Mouse (Mus musculus) megakaryocyte-erythroid progenitor cell, adult 5-6 weeks (primary cell): Measurements from ENCODE around the gene Arhgap30. TPM values are rescaled to one million over a fixed set of nuclear protein-coding genes. Genes with fewer than 3 reads are reported as not detected.
A peak's percentile ranks its signal among the peaks of the same experiment; 100 is the strongest.

Source experiments
- ATAC-seq: replicated peaks from 2 replicates; pipeline ENCODE4 v1.8.0; 2016; ENCODE audit warnings: mild to moderate bottlenecking, inconsistent platforms; ENCODE audit not compliant: severe bottlenecking, poor library complexity, low FRiP score, low TSS enrichment
- total RNA-seq, 2 experiments: library from RNA; stranded (forward) in 1 of 2; stranded (reverse) in 1 of 2; fragments of 200-1000, 215-1000 nt in 1 of 2; fragments of >200 nt in 1 of 2; fragmentation: Nextera tagmentation in 1 of 2; gene quantifications; 2 replicates each; pipeline ENCODE4 v1.2.3; 2014 to 2017

Gene Arhgap30
- total RNA-seq (2014; fragmentation: Nextera tagmentation) (11.8 and 20.7 TPM in 2 replicates), total RNA-seq (2017) (18.7 and 28.7 TPM in 2 replicates)

GRCm38 (mm10) chr1:171388376-171389102 is at the start of gene Arhgap30:
Arhgap30 (plus strand) TSS chr1:171388954.
- peak; percentile 87 for ATAC-seq

- no peak for ATAC-seq
Measured at GRCm38 (mm10) chr1:171342262-171343207, 46.2 kb upstream of the Arhgap30 start.

DNA sequence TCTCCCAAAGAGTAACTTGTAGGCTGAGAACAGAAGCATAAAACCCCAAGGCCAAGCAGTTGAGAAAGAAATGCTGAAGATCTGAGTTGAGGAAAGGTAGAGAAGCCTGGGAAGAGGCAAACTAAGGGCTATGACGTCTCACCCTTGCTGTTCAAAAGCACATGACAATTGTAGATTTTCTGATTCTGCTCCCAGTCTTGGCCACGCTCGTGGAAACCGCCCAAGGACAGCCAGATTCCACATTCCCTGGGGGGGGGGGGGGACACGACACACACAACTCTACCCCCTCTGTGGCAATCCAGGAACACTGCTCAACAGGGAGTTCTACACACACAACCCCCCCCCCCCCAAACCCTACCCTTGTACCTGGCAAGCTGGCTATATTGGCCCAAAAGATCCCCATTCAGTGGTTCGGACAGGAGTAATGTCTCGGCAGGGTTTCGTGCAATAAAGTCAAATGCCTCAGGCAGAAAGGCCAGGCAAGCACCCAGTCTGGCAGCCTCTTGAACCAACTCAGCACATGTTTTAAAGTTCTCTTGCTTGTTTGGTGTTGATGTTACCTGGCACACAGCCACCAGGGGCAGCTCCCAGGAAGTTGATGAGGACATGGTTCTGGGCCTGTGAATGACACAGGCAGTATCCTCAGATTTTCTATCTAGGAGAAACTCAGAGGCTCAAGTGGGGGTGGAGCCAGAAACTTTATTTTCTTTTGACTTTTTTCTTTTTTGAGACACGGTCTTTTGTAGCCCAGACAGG is 44.7 kb upstream of the Arhgap30 start:
- no peak for ATAC-seq

- no peak for ATAC-seq
Measured at GRCm38 (mm10) chr1:171344715-171345114, 44.0 kb upstream of the Arhgap30 start.

GRCm38 (mm10) chr1:171345225-171346094 is 43.3 kb upstream of the Arhgap30 start, which contains the start of the genes Nit1 and Pfdn2:
Nit1 (minus strand) TSS chr1:171345646.
Pfdn2 (plus strand) TSS chr1:171345670.
- peak; percentile 97 for ATAC-seq

- peak; percentile 14; the same call in 1 of the 2 replicates for ATAC-seq
Measured at GRCm38 (mm10) chr1:171346095-171346450, 42.7 kb upstream of the Arhgap30 start.

GRCm38 (mm10) chr1:171348665-171349064 is 40.1 kb upstream of the Arhgap30 start:
- ATAC-seq, result no peak

GRCm38 (mm10) chr1:171349210-171349609 is 39.5 kb upstream of the Arhgap30 start:
- no peak for ATAC-seq

- ATAC-seq, result no peak
Measured at GRCm38 (mm10) chr1:171355812-171356340, 32.9 kb upstream of the Arhgap30 start.

DNA sequence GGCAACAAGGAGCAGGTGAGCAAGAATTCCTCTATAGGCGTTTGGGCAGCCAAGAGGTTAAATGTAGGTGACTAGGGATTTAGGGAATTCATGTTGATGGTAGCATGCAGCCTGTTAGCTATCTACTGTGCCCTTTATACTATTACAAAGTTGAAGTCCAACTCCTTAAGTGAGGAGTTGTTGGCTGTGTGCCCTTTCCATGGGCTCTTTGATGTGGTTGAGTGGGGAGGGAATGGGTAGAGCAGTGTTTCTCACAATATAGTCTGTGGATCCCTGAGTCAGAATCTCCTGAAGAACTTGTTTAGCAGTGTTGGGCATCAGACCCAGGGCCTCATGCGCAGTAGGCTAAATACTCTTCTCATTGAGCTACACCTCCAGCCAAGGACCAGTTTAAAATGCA is 31.9 kb upstream of the Arhgap30 start:
- ATAC-seq, result no peak

GRCm38 (mm10) chr1:171358421-171358820 is 30.3 kb upstream of the Arhgap30 start:
- ATAC-seq, result peak; percentile 37; the same call in 1 of the 2 replicates

- peak; percentile 16 for ATAC-seq
Measured at GRCm38 (mm10) chr1:171360253-171360652, 28.5 kb upstream of the Arhgap30 start.

DNA sequence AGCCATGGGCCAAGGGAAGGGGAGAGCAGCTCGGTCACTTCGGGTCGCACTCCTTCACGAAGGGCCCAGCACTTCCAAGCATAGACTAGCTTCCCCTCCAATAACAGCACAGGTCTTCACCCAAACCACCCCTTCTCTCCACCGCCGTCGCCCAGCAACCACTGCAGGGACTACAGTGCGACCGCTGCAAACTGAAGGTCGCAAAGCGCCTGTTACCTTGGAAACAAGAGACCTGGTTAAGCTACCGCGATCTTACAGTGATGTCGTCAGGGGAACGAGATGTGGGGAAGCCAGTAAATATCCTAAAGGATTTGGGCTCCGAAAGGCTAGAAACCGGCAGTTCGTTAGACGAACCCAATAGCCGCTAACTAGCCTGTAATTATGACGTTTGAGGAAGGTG is 28.1 kb upstream of the Arhgap30 start, which contains the start of gene Klhdc9:
TSS of gene Klhdc9 (minus strand) at position 143 of the 400 bp plus-strand sequence.
- peak; percentile 91 for ATAC-seq

- peak; percentile 66 for ATAC-seq
Measured at GRCm38 (mm10) chr1:171361106-171362103, 27.3 kb upstream of the Arhgap30 start.

DNA sequence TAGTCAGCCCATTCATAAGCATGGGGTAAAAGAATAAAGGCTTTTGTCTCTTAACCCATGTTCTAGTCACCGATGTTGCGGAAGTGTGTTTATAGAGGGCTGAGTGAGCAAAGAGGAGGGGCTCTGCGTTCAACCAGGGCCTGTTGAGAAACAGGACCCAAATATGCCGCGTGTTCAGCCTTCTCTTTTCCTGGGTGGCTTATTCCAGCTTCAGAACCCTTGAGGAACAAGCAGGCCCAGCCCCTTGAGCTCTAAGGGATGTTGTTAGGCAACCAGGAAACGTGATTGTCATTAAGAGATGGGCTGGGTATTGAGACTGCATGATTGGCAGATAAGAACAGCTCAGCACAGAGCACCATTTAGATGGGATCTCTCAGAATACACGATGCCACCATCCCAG is 22.8 kb upstream of the Arhgap30 start:
- ATAC-seq, result no peak

- peak; percentile 34; the same call in 1 of the 2 replicates for ATAC-seq
Measured at GRCm38 (mm10) chr1:171369845-171370556, 18.8 kb upstream of the Arhgap30 start, which contains the start of gene Nectin4. Nectin4 (plus strand) TSS chr1:171370099.
